Mouse (Mus musculus) heart, adult 11 months (tissue): Measurements from ENCODE around the gene Gm973.
"Not testable (repeated sequence)": the region's sequence is repeated elsewhere in the genome, so short reads cannot be mapped to it uniquely, and the experiment has no call there.

Experiments
- DNase-seq: peaks from one replicate; pipeline ENCODE4 v3.0.0; 2022

Gene Gm973

GRCm38 (mm10) chr1:59636349-59636748 lies 120.3 kb downstream of the Gm973 start:
- DNase-seq: no peak

DNA sequence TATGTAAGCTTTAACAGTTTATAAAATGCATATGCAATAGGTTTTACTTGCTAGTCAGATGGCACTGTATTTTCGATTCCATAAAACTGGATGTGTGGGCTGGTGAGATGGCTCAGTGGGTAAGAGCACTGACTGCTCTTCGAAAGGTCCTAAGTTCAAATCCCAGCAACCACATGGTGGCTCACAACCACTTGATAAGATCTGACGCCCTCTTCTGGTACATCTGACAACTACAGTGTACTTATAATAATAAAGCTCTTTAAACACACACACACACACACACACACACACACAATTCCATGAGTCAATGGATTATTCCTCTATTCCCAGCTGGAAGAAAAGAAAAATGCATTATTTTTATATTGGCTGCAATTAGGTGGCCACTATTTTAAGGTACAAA lies 122.3 kb downstream of the Gm973 start:
- peak; percentile 13 for DNase-seq

GRCm38 (mm10) chr1:59642488-59642887 lies 126.4 kb downstream of the Gm973 start:
- DNase-seq: no peak

DNA sequence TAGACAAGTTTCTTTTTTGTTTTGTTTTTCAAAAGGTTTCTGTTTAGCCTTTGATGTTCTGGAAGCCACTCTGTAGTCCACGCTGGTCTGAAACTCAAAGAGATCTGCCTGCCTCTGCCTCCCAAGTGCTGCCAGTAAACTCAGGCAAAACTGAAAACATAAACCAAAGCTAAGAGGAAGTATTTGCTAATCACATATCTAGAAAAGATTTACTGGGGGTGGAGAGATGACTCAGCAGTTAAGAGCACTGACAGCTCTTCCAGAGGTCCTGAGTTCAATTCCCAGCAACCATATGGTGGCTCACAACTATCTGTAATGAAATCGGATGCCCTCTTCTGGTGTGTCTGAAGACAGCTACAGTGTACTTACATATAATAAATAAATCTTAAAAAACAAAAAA lies 130.4 kb downstream of the Gm973 start:
- not testable (repeated sequence) for DNase-seq

DNA sequence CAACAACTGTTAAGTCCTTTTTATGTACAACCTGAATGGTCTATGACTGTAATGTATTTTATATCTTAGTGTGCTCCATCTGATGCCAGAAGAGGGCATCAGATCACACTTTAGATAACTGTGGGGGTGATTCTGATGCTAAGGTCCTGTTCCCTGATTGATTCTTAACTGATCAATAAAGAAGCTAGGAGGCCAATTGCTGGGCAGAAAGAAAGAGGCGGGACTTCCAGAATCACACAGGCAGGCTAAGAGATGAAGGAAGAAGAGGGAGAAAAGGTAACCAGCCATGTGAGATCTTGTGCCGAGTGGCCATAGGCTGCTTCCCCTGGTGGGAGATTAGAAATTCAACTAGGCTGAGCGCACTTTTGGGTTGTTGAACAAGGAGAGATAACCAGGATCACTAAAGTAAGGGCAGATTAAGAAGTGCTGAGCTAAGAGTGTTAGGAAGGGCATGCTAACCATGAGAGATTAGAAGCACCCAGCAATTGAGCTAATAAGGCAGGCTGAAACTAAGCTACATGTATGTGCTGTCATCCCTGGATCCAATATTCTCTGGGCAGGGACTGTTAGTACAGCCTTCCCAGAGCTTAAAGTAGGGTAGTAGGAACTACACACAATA lies 135.2 kb downstream of the Gm973 start:
- peak; percentile 64 for DNase-seq

- no peak for DNase-seq
Measured at GRCm38 (mm10) chr1:59653243-59653911, 137.3 kb downstream of the Gm973 start.

GRCm38 (mm10) chr1:59656244-59657171 lies 140.4 kb downstream of the Gm973 start:
- DNase-seq: no peak

DNA sequence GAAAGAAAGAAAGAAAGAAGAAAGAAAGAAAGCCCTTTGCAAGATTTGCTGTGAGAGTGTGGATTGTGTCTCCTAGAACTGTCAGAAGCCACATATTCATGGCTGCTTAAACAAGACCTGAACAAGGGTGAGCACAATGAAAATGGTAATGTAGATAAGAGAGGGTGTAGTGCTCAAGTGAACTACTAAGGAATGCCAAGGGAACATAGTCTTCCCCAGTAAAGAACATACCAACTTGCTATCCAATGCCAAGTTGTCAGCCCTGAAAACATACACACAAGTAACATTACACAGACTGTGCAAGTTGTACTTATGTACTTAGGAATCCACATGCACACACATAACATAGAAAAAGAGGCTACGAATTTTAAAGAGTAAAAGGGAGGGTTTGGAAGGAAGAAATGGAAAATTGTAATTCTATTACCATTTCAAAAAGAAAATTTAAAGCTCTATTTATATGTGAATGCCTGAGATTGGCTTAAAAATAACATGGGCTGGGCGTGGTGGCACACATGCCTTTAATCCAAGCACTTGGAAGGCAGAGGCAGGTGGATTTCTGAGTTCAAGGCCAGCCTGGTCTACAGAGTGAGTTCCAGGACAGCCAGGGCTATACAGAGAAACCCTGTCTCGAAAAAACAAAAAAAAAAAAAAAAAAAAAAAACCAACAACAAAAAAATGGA lies 147.5 kb downstream of the Gm973 start:
- DNase-seq: no peak

GRCm38 (mm10) chr1:59668871-59669270 lies 152.8 kb downstream of the Gm973 start:
- DNase-seq: no peak

DNA sequence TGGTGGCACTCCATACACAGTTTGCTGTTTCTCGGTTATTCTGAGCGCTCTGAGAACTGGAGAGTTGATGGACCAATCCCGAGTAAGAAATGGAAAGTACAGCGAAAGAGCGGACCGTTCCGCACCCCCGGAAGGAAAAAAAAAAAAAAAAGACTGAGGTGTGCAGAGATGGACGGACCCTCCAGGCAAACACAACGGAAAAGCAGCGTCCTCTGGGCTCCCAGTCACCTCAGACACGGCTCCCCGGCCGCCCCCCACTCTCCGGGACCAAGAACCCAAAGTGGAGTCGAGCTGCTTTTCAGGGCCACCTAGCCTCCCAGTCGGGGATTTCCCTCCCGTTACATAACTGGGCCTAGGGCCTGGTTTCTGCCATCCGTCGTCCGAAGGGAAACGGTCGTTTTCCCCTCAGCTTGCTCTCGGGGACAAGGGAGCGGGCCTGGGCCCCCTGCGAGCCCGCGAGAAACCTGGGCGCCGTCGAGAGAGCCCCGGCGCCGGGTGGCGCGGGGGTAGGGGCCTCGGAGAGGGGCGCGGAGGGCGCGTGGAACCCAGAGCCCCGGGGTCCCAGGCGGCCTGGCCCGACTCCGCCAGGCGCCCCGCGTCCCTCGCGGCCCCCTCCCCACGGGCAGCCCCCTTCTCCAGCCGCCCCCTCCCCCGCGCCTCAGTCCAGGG lies 154.0 kb downstream of the Gm973 start:
- peak; percentile 94 for DNase-seq

GRCm38 (mm10) chr1:59670641-59671168 lies 154.6 kb downstream of the Gm973 start, which contains the start of gene Sumo1:
TSS of gene Sumo1 (minus strand) at chr1:59670834.
- peak; percentile 99 for DNase-seq

GRCm38 (mm10) chr1:59673661-59674060 lies 157.6 kb downstream of the Gm973 start:
- no peak for DNase-seq

DNA sequence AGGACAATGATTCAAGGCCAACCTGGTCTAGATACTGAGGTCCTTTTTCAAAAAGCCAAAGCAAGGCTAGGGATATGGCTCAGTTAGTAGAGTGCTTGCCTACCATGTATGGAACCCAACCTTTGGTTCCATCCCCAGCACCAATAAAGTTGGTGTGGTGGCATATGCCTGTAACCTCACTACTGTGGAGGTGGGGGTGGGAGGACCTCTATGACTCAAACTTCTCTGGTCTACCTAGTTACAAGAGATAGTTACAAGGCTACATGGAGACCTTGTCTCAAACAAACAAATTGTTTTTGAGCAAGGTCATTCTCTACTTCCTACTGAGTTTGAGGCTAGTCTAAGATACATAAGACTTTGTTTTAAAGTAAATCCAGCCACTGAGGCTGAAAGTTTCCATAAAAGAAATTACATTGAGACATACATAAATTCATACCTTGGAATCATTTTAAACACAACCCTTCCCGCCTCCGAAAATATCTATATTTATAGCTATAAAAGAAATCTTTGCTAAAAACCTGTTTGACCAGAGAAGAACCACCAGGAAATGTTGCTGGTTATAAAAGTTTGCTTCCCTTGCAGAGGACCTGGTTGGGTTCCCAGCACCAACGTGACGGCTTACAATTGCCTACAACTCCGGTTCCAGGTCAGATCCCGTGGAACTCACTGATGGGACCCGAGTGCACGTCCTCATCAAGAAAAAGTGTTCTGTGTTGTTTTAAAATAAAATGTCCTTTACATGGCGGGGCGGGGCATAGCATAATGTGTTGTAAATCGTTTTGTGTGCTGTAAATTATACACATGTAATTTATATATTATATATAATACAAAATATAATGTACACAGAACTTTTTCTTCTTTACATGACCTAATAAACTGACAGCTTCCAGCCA lies 168.1 kb downstream of the Gm973 start:
- peak; percentile 91 for DNase-seq

GRCm38 (mm10) chr1:59684819-59685755 lies 169.0 kb downstream of the Gm973 start, which contains the start of gene Nop58:
TSS of gene Nop58 (plus strand) at chr1:59684971.
- peak; percentile 99 for DNase-seq
